Mouse (Mus musculus) CH12.LX (cell line): ENCODE measurements around the gene Arhgef10l. TPM values are rescaled to one million over a fixed set of nuclear protein-coding genes. Genes with fewer than 3 reads are reported as not detected.

ENCODE experiments used
- DNase-seq: peaks from one replicate; pipeline ENCODE4 v3.0.0-alpha.2; 2013; ENCODE audit errors: extremely low read depth
- H3K27ac ChIP-seq: 2 replicates; pipeline ENCODE4 v1.5.1; 2012; ENCODE audit warnings: low read depth, mild to moderate bottlenecking, control low read depth, moderate library complexity; ENCODE audit not compliant: insufficient read depth
- H3K27me3 ChIP-seq: replicated peaks from 2 replicates; pipeline ENCODE3; 2012; ENCODE audit warnings: inconsistent platforms
- H3K36me3 ChIP-seq, 2 experiments: replicated peaks in 1 of 2; 2 replicates each; pipeline versions ENCODE3 to v1.6.1; 2012; ENCODE audit warnings: inconsistent platforms in 1 of 2, low read length in 1 of 2, mild to moderate bottlenecking in 1 of 2, mixed read lengths in 1 of 2, moderate library complexity in 1 of 2; ENCODE audit not compliant: control insufficient read depth in 1 of 2, insufficient read depth in 1 of 2
- H3K4me1 ChIP-seq, 2 experiments: 2 replicates each; pipeline ENCODE4 v1.6.1; 2012; ENCODE audit warnings: inconsistent platforms in 1 of 2, moderate library complexity in 1 of 2; ENCODE audit not compliant: insufficient read depth in 2 of 2, control insufficient read depth in 1 of 2
- H3K4me2 ChIP-seq: 2 replicates; pipeline ENCODE4 v1.6.1; 2012; ENCODE audit warnings: low read depth, mild to moderate bottlenecking, control low read depth; ENCODE audit not compliant: poor library complexity, insufficient read depth, severe bottlenecking
- H3K4me3 ChIP-seq, 3 experiments: fragments of 150-350 bp in 1 of 3; sonication (generic) in 1 of 3; replicated peaks in 1 of 3; 2 replicates each; pipeline versions ENCODE3 to v1.5.1; 2011 to 2012; ENCODE audit warnings: low read depth in 2 of 3, low read length in 2 of 3, mild to moderate bottlenecking in 2 of 3, moderate library complexity in 2 of 3, control low read depth in 1 of 3, improper control_type of control experiment in 1 of 3, inconsistent platforms in 1 of 3, mixed read lengths in 1 of 3; ENCODE audit not compliant: poor library complexity in 1 of 3
- H3K79me2 ChIP-seq: replicated peaks from 2 replicates; pipeline ENCODE4 v1.6.1; 2012; ENCODE audit warnings: mild to moderate bottlenecking, moderate library complexity; ENCODE audit not compliant: control insufficient read depth, poor library complexity, insufficient read depth, severe bottlenecking; ENCODE audit errors: extremely low read depth
- H3K9ac ChIP-seq: 2 replicates; pipeline ENCODE4 v1.6.1; 2012; ENCODE audit warnings: low read depth, mild to moderate bottlenecking, control low read depth, moderate library complexity; ENCODE audit not compliant: insufficient read depth
- H3K9me3 ChIP-seq: replicated peaks from 2 replicates; pipeline ENCODE3; 2012; ENCODE audit warnings: low read length, inconsistent platforms, mixed read lengths
- CHD1 ChIP-seq: IDR thresholded peaks from 2 replicates; pipeline ENCODE4 v1.6.1; 2012; ENCODE audit warnings: low read depth, low read length, improper control_type of control experiment, inconsistent platforms
- CHD2 ChIP-seq: IDR thresholded peaks from 2 replicates; pipeline ENCODE4 v1.6.1; 2011; ENCODE audit warnings: low read length, improper control_type of control experiment
- CTCF ChIP-seq, 2 experiments: IDR thresholded peaks in 1 of 2; conservative IDR thresholded peaks in 1 of 2; 2 replicates each; pipeline ENCODE4 v1.5.1; 2011 to 2012; ENCODE audit warnings: low read depth in 2 of 2, low read length in 2 of 2, improper control_type of control experiment in 1 of 2, inconsistent platforms in 1 of 2, mild to moderate bottlenecking in 1 of 2, moderate library complexity in 1 of 2
- E2F4 ChIP-seq: IDR thresholded peaks from 2 replicates; pipeline ENCODE4 v1.6.1; 2011; ENCODE audit warnings: low read depth, low read length, improper control_type of control experiment; ENCODE audit not compliant: insufficient replicate concordance
- ELF1 ChIP-seq: IDR thresholded peaks from 2 replicates; pipeline ENCODE4 v1.6.1; 2014; ENCODE audit warnings: low read depth, mild to moderate bottlenecking, inconsistent platforms, low read length, improper control_type of control experiment
- EP300 ChIP-seq: IDR thresholded peaks from 2 replicates; pipeline ENCODE4 v1.6.1; 2011; ENCODE audit warnings: low read length, improper control_type of control experiment
- GABPA ChIP-seq: IDR thresholded peaks from 2 replicates; pipeline ENCODE4 v1.6.1; 2012; ENCODE audit warnings: low read depth, low read length, improper control_type of control experiment, inconsistent platforms; ENCODE audit not compliant: insufficient replicate concordance
- IRF4 ChIP-seq: IDR thresholded peaks from 2 replicates; pipeline ENCODE4 v1.6.1; 2014; ENCODE audit warnings: low read depth, mild to moderate bottlenecking, inconsistent platforms, low read length, improper control_type of control experiment
- JUN ChIP-seq: IDR thresholded peaks from 2 replicates; pipeline ENCODE4 v1.6.1; 2011; ENCODE audit warnings: low read depth, mild to moderate bottlenecking, low read length, improper control_type of control experiment, moderate library complexity; ENCODE audit not compliant: insufficient read depth
- JUND ChIP-seq: conservative IDR thresholded peaks from 2 replicates; pipeline ENCODE4 v1.6.1; 2011; ENCODE audit warnings: low read depth, low read length, improper control_type of control experiment
- MAFK ChIP-seq: IDR thresholded peaks from 2 replicates; pipeline ENCODE4 v1.6.1; 2011; ENCODE audit warnings: low read length, improper control_type of control experiment; ENCODE audit not compliant: insufficient replicate concordance
- MAX ChIP-seq: IDR thresholded peaks from 2 replicates; pipeline ENCODE4 v1.6.1; 2011; ENCODE audit warnings: low read length, improper control_type of control experiment
- MAZ ChIP-seq: IDR thresholded peaks from 2 replicates; pipeline ENCODE4 v1.6.1; 2012; ENCODE audit warnings: low read depth, mild to moderate bottlenecking, inconsistent platforms, low read length, improper control_type of control experiment, moderate library complexity
- MEF2A ChIP-seq: IDR thresholded peaks from 2 replicates; pipeline ENCODE4 v1.6.1; 2014; ENCODE audit warnings: low read depth, mild to moderate bottlenecking, inconsistent platforms, low read length, improper control_type of control experiment, borderline replicate concordance
- MXI1 ChIP-seq: IDR thresholded peaks from 2 replicates; pipeline ENCODE4 v1.6.1; 2011; ENCODE audit warnings: mild to moderate bottlenecking, low read depth, low read length, improper control_type of control experiment
- MYC ChIP-seq: IDR thresholded peaks from 2 replicates; pipeline ENCODE4 v1.6.1; 2011; ENCODE audit warnings: low read depth, mild to moderate bottlenecking, improper control_type of control experiment, low read length
- NELFE ChIP-seq: IDR thresholded peaks from 2 replicates; pipeline ENCODE4 v1.6.1; 2011; ENCODE audit warnings: low read depth, low read length, improper control_type of control experiment
- NRF1 ChIP-seq: IDR thresholded peaks from 2 replicates; pipeline ENCODE4 v1.6.1; 2014; ENCODE audit warnings: low read depth, mild to moderate bottlenecking, inconsistent platforms, low read length, improper control_type of control experiment, moderate library complexity
- PAX5 ChIP-seq: IDR thresholded peaks from 2 replicates; pipeline ENCODE4 v1.6.1; 2012; ENCODE audit warnings: low read length, inconsistent platforms, mixed read lengths
- POLR2A ChIP-seq: IDR thresholded peaks from 2 replicates; pipeline ENCODE4 v1.6.1; 2011; ENCODE audit warnings: low read depth, mild to moderate bottlenecking, improper control_type of control experiment, low read length
- POLR2AphosphoS2 ChIP-seq: IDR thresholded peaks from 2 replicates; pipeline ENCODE4 v1.6.1; 2011; ENCODE audit warnings: low read depth, low read length, improper control_type of control experiment
- RAD21 ChIP-seq: IDR thresholded peaks from 2 replicates; pipeline ENCODE4 v1.6.1; 2011; ENCODE audit warnings: low read depth, mild to moderate bottlenecking, low read length, improper control_type of control experiment, moderate library complexity
- RCOR1 ChIP-seq: conservative IDR thresholded peaks from 2 replicates; pipeline ENCODE4 v1.6.1; 2012; ENCODE audit warnings: low read depth, mild to moderate bottlenecking, inconsistent platforms, low read length, improper control_type of control experiment
- SIN3A ChIP-seq: IDR thresholded peaks from 2 replicates; pipeline ENCODE4 v1.6.1; 2012; ENCODE audit warnings: low read length, improper control_type of control experiment, inconsistent platforms
- TCF12 ChIP-seq: IDR thresholded peaks from 2 replicates; pipeline ENCODE4 v1.6.1; 2014; ENCODE audit warnings: low read depth, mild to moderate bottlenecking, inconsistent platforms, low read length, improper control_type of control experiment
- UBTF ChIP-seq: IDR thresholded peaks from 2 replicates; pipeline ENCODE4 v1.6.1; 2012; ENCODE audit warnings: low read depth, mild to moderate bottlenecking, inconsistent platforms, low read length, improper control_type of control experiment, moderate library complexity
- USF2 ChIP-seq: conservative IDR thresholded peaks from 2 replicates; pipeline ENCODE4 v1.6.1; 2011; ENCODE audit warnings: low read depth, low read length, improper control_type of control experiment
- ZC3H11A ChIP-seq: IDR thresholded peaks from 2 replicates; pipeline ENCODE4 v1.6.1; 2012; ENCODE audit warnings: low read depth, mild to moderate bottlenecking, inconsistent platforms, low read length, improper control_type of control experiment
- ZKSCAN1 ChIP-seq: IDR thresholded peaks from 2 replicates; pipeline ENCODE4 v1.6.1; 2012; ENCODE audit warnings: low read depth, inconsistent platforms, low read length, improper control_type of control experiment, borderline replicate concordance
- ZMIZ1 ChIP-seq: IDR thresholded peaks from 2 replicates; pipeline ENCODE4 v1.6.1; 2012; ENCODE audit warnings: low read depth, mild to moderate bottlenecking, inconsistent platforms, low read length, improper control_type of control experiment
- ZNF384 ChIP-seq: IDR thresholded peaks from 2 replicates; pipeline ENCODE4 v1.6.1; 2012; ENCODE audit warnings: low read depth, low read length, improper control_type of control experiment, inconsistent platforms
- dilution Hi-C: fragments of 300-500 bp; cut with MboI; formaldehyde crosslinking; loops from 2 replicates; pipeline ENCODE4 v1.14.3; 2020; ENCODE audit warnings: low sequenced_read_pairs; ENCODE audit not compliant: extremely low pct_unique_long_range_greater_than_20kb, extremely low pct_ligation_motif_present
- in situ Hi-C: fragments of 300-500 bp; cut with MboI; formaldehyde crosslinking; loops from 3 replicates; pipeline ENCODE4 v1.14.3; 2019; ENCODE audit warnings: low sequenced_read_pairs, low pct_ligation_motif_present, low pct_unique_long_range_greater_than_20kb, mixed read lengths
- polyA plus RNA-seq: library from polyadenylated mRNA; unstranded; fragments of >175 nt; gene quantifications from 2 replicates; pipeline ENCODE4 v1.2.1, GENCODE M21; 2012; ENCODE audit warnings: low read depth; ENCODE audit not compliant: insufficient read length
- total RNA-seq, 2 experiments: library from RNA; depleted of rRNA; stranded (reverse); fragments of 300-350 nt in 1 of 2; fragments of >200 nt in 1 of 2; gene quantifications; 2 replicates each; pipeline ENCODE4 v1.2.3; 2012 to 2014

Gene Arhgef10l
- total and polyA plus RNA-seq, 3 experiments: 4.5 to 15.8 (median 10.2) TPM

DNA sequence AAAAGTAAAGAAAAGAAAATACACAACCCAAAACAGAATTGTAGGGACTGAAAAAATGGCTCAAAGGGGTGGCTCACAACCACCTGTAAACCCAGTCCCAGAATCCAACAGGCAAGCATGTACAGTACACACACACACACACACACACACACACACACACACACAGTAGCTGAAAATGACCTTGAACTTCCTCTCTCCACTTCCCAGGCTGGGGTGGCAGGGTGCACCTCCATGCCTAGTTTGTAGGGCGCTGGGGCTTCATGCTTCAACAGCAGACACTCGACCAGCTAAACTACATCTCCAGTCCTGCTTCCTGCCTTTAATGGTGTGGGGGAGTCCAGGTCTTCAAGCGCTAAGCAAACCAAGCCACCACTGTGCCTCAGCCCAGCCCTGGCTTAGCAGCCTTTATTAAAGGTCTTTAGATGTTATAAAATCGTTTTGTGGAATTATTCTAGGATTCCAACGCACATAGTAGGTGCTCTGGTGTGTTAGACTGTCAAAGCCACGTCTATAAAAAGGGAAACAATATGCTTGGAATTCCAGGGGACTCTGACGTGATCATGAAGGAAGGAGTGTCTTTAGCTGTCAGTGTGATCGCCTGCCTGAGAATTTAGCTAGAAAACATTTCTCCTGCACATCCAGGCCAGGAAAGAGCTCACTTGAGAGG lies 15.1 kb upstream of the Arhgef10l start:
- H3K79me2 ChIP-seq: no peaks in the 10 kb centered on the region
- no peak overlapping the region for H3K4me3 ChIP-seq
- H3K4me1 ChIP-seq: peaks cover 18 to 45% of the 10 kb centered on the region in 2 experiments
- H3K27me3 ChIP-seq: no peaks in the 10 kb centered on the region
- 0 out of 2 replicates have a peak, but pooled peaks have one; percentile 9 for TF ChIP-seq EP300
- no peak for TF ChIP-seq IRF4
- no peak for TF ChIP-seq POLR2A
- peak; percentile 64; the same call in 1 of the 2 replicates for TF ChIP-seq ZKSCAN1
- DNase-seq: no peak
- no peak overlapping the region for H3K4me2 ChIP-seq
- no peak overlapping the region for H3K9ac ChIP-seq
- dilution Hi-C loops: no loop called here
- no peaks in the 10 kb centered on the region for H3K9me3 ChIP-seq
- in situ Hi-C loops: no loop called here
- no peaks in the 10 kb centered on the region for H3K36me3 ChIP-seq
- peak overlapping the region; percentile 32; the same call in 1 of the 2 replicates for H3K27ac ChIP-seq

DNA sequence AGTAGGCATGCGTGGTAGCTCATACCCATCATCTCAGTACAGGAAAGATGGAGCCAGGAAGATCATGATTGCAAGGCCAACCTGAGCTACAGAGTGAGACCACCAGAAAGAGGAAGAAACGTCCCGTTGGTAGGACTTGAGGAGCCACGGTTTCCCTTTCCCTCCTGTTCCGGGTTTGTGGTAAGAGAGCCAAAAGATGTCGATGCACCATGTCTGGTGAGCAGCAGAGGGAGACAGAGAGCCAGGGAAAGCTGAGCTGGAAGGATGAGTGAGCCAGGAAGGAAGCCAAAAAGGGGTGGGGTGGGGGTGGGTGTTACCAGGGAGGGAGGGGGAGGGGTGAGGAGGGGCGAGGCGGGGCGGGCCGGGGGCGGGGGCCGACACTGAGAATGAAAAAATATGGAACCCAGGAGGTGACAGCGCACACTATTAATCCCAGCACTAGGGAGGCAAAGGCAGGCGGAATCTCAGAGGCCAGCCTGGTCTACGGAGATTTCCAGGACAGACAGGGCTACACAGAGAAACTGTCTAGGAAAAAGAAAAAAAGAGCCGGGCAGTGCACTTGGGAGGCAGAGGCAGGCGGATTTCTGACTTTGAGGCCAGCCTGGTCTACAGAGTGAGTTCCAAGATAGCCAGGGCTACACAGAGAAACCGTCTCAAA lies 14.0 kb upstream of the Arhgef10l start:
- no peak overlapping the region for H3K27ac ChIP-seq
- H3K4me3 ChIP-seq: no peak overlapping the region
- H3K9ac ChIP-seq: no peak overlapping the region
- H3K4me2 ChIP-seq: peak overlapping the region; percentile 31
- H3K79me2 ChIP-seq: no peaks in the 10 kb centered on the region
- H3K9me3 ChIP-seq: no peaks in the 10 kb centered on the region
- peak; percentile 90 for DNase-seq
- peaks cover 8 to 35% of the 10 kb centered on the region in 2 experiments for H3K4me1 ChIP-seq
- no peaks in the 10 kb centered on the region for H3K36me3 ChIP-seq
- in situ Hi-C loops: loop anchor here (5.0 to 10.0 kb wide), 4 partner anchors 32 to 125 kb away; partner anchors contain the start of gene Padi6
- peaks cover 2% of the 10 kb centered on the region for H3K27me3 ChIP-seq
- dilution Hi-C loops: no loop called here
- 0 out of 2 replicates have a peak, but pooled peaks have one; percentile 28 for TF ChIP-seq TCF12
- TF ChIP-seq USF2: no peak
- no peak for TF ChIP-seq E2F4
- no peak; the same call in 1 of the 2 replicates for TF ChIP-seq MYC
- TF ChIP-seq IRF4: no peak
- TF ChIP-seq RCOR1: no peak
- no peak for TF ChIP-seq UBTF
- TF ChIP-seq RAD21: peak; percentile 80
- TF ChIP-seq ZNF384: no peak
- TF ChIP-seq GABPA: no peak
- no peak for TF ChIP-seq MAFK
- TF ChIP-seq MXI1: no peak
- no peak for TF ChIP-seq NRF1
- TF ChIP-seq ELF1: peak; percentile 90
- peak; percentile 62 for TF ChIP-seq ZC3H11A
- TF ChIP-seq JUND: no peak
- TF ChIP-seq NELFE: no peak
- TF ChIP-seq ZMIZ1: no peak
- peak; percentile 73; the same call in 1 of the 2 replicates for TF ChIP-seq MAZ
- TF ChIP-seq SIN3A: no peak; the same call in 1 of the 2 replicates
- no peak for TF ChIP-seq JUN
- TF ChIP-seq MAX: 0 out of 2 replicates have a peak, but pooled peaks have one; percentile 23
- TF ChIP-seq CHD1: no peak
- TF ChIP-seq CTCF (conservative IDR thresholded peaks at IDR 0.05 in 1 of 2, IDR thresholded peaks at IDR 0.05 in 1 of 2; ENCODE audit: low read depth in 2 of 2, low read length in 2 of 2): peak in 1 of 2 experiments; percentile 87; a peak in 3 of 4 replicates
- TF ChIP-seq MEF2A: no peak
- no peak for TF ChIP-seq PAX5
- no peak for TF ChIP-seq POLR2AphosphoS2
- TF ChIP-seq CHD2: no peak
- TF ChIP-seq ZKSCAN1: no peak
